Mouse (Mus musculus) stomach, postnatal 0 days (tissue): ENCODE data around the gene Acad10. TPM values are rescaled to one million over a fixed set of nuclear protein-coding genes. Genes with fewer than 3 reads are reported as not detected.
"Not testable (repeated sequence)": the region's sequence is repeated elsewhere in the genome, so short reads cannot be mapped to it uniquely, and the experiment has no call there.

ENCODE experiments used
- ATAC-seq: fragments of 200-750 bp; cut with Nextera tagmentation; 2 replicates; pipeline ENCODE4 v1.8.0; 2017; ENCODE audit not compliant: low FRiP score, low TSS enrichment
- DNase-seq: peaks from one replicate; pipeline ENCODE4 v3.0.0-alpha.2; 2016; ENCODE audit warnings: low spot score
- H3K27ac ChIP-seq: fragments of 300-500 bp; sonication (generic); replicated peaks from 2 replicates; pipeline ENCODE4 v1.5.1; 2014; ENCODE audit warnings: mild to moderate bottlenecking, control low read depth
- H3K27me3 ChIP-seq: fragments of 300-500 bp; sonication (generic); 2 replicates; pipeline ENCODE4 v1.6.1; 2014; ENCODE audit warnings: low read length; ENCODE audit not compliant: control insufficient read depth, insufficient read depth
- H3K36me3 ChIP-seq: fragments of 300-500 bp; sonication (generic); 2 replicates; pipeline ENCODE4 v1.6.1; 2014; ENCODE audit warnings: low read length, mixed read lengths; ENCODE audit not compliant: control insufficient read depth, insufficient read depth
- H3K4me1 ChIP-seq: fragments of 300-500 bp; sonication (generic); replicated peaks from 2 replicates; pipeline ENCODE4 v1.6.1; 2014; ENCODE audit warnings: antibody characterized with exemption; ENCODE audit not compliant: control insufficient read depth, insufficient read depth
- H3K4me2 ChIP-seq: fragments of 300-500 bp; sonication (generic); replicated peaks from 2 replicates; pipeline ENCODE4 v1.6.1; 2014; ENCODE audit warnings: low read depth, mild to moderate bottlenecking, control low read depth, moderate library complexity
- H3K4me3 ChIP-seq: fragments of 300-500 bp; sonication (generic); 2 replicates; pipeline ENCODE4 v1.5.1; 2014; ENCODE audit warnings: low read depth, low read length, control low read depth
- H3K9ac ChIP-seq: fragments of 300-500 bp; sonication (generic); 2 replicates; pipeline ENCODE4 v1.6.1; 2014; ENCODE audit warnings: mild to moderate bottlenecking, low read length, control low read depth, mixed read lengths
- H3K9me3 ChIP-seq: fragments of 300-500 bp; sonication (generic); 2 replicates; pipeline ENCODE4 v1.6.1; 2016; ENCODE audit warnings: low read length; ENCODE audit not compliant: control insufficient read depth
- CTCF ChIP-seq: IDR thresholded peaks from 2 replicates; pipeline ENCODE4 v1.5.1; 2016; ENCODE audit warnings: antibody characterized with exemption, low read depth, mild to moderate bottlenecking, moderate library complexity
- EP300 ChIP-seq: optimal IDR thresholded peaks from 2 replicates; pipeline ENCODE3; 2016; ENCODE audit warnings: antibody characterized with exemption
- WGBS: fragments of 180-500 bp; shearing (Covaris S2); extraction: QIAGEN DNeasy Blood & Tissue Kit; methylation state at CpG from one replicate; pipeline ENCODE4 v1.1.7; 2014; 5-methylcytosine and 5-hydroxymethylcytosine counted together
- polyA plus RNA-seq: library from polyadenylated mRNA; unstranded; fragments of >200 nt; fragmentation: Nextera tagmentation; extraction: Ambion mirVana; gene quantifications from 2 replicates; pipeline ENCODE4 v1.2.1, GENCODE M21; 2015

The Acad10 gene
- polyA plus RNA-seq, 1 experiment from 2014 or later = 3.0 TPM

DNA sequence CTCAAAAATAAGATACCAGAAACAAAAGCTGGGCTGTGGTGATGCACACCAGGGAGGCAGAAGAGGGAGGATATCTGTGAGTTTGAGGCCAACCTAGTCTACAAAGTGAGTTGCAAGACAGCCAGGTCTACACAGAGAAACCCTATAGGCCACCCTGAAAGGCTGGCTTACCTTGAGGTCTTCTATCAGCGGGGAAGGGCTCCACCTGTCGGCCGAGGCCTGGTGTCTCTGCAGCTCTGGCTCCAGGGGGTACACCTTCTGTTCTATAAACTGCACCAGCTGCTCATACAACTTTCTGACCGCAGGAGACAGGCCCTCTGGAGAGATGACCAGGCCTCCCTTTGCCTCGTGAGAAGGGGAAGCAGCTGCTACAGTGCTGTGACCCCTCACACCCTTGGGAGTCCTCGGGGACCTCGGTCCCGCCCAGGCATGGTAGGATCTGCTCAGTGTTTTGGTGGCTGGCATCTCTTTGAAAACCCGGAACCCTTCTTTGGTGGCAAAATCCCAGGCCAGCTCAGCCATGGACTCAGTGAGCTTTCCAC is 29.1 kb downstream of the Acad10 start:
- not testable (repeated sequence) for H3K27ac ChIP-seq, H3K4me1 ChIP-seq, DNase-seq, H3K9me3 ChIP-seq, H3K27me3 ChIP-seq, ATAC-seq, H3K9ac ChIP-seq, H3K4me2 ChIP-seq, H3K36me3 ChIP-seq, H3K4me3 ChIP-seq
- TF ChIP-seq CTCF = peak; percentile 35
- WGBS = 66% methylated on average over 7 of the region's 9 CpGs

DNA sequence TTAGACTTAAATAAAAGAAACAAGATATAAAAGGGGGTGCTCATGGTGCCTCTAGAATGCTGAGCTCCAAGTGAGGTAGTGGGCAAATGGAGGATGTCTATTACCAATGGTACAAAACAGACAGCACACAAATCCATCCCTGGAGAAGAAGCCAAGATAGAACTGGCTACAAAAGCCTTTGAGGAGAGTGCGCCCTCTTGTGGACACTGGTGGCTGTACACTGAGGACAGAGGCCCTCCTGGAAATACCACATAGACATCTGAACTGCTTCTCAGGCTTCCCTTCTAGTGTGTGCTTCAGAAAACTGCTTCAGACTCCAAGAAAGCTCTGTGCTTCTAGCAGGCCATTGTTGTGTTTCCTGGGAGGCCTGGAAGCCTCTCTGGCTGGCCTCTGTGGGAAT is 32.4 kb downstream of the Acad10 start:
- Histone ChIP-seq H3K9me3 (no peaks in the 10 kb centered on the region), H3K4me1 (no peaks in the 10 kb centered on the region), H3K4me3 (no peak overlapping the region), H3K36me3 (no peaks in the 10 kb centered on the region), H3K9ac (no peak overlapping the region), H3K27ac (no peak overlapping the region), H3K27me3 (no peaks in the 10 kb centered on the region), H3K4me2 (no peak overlapping the region)
- 0% methylated on average over 1 of the region's 1 CpGs for WGBS
- DNase-seq (peak; percentile 73), ATAC-seq (no peak)
- peak; percentile 94 for TF ChIP-seq CTCF
- no peak for TF ChIP-seq EP300

- Histone ChIP-seq H3K36me3 (no peaks in the 10 kb centered on the region), H3K9ac (no peak overlapping the region), H3K4me1 (no peaks in the 10 kb centered on the region), H3K4me2 (no peak overlapping the region), H3K4me3 (no peak overlapping the region), H3K9me3 (no peaks in the 10 kb centered on the region), H3K27ac (no peak overlapping the region), H3K27me3 (no peaks in the 10 kb centered on the region)
- ATAC-seq (no peak), DNase-seq (no peak)
- no peak for TF ChIP-seq EP300
- TF ChIP-seq CTCF = no peak
- WGBS = 63% methylated on average over 3 of the region's 3 CpGs
Measured at GRCm38 (mm10) chr5:121623241-121623640, 37.1 kb downstream of the Acad10 start.

DNA sequence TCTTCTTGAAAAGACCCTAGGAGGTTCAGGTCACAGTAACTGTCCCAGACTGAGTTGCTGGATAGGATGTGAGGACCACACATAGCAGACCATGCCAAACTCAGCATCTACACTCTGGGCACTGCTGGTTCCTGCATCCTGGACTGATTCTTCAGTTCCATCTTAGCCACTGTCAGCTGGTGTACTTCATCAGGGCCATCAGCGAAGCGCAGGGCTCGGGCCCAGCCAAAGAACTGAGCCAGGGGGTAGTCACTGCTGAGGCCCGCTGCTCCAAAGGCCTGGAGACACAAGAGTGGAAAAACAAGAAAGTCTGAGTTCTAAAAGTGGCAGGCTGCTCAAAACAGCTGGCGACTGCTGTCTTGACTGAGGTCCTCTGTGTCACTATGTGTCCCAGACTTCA is 39.2 kb downstream of the Acad10 start:
- Histone ChIP-seq H3K27ac (no peak overlapping the region), H3K9ac (no peak overlapping the region), H3K9me3 (no peaks in the 10 kb centered on the region), H3K4me3 (no peak overlapping the region), H3K36me3 (no peaks in the 10 kb centered on the region), H3K4me1 (no peaks in the 10 kb centered on the region), H3K27me3 (no peaks in the 10 kb centered on the region), H3K4me2 (no peak overlapping the region)
- DNase-seq = no peak
- ATAC-seq = no peak
- TF ChIP-seq CTCF (no peak), EP300 (no peak)
- WGBS = 93% methylated on average over 5 of the region's 5 CpGs

DNA sequence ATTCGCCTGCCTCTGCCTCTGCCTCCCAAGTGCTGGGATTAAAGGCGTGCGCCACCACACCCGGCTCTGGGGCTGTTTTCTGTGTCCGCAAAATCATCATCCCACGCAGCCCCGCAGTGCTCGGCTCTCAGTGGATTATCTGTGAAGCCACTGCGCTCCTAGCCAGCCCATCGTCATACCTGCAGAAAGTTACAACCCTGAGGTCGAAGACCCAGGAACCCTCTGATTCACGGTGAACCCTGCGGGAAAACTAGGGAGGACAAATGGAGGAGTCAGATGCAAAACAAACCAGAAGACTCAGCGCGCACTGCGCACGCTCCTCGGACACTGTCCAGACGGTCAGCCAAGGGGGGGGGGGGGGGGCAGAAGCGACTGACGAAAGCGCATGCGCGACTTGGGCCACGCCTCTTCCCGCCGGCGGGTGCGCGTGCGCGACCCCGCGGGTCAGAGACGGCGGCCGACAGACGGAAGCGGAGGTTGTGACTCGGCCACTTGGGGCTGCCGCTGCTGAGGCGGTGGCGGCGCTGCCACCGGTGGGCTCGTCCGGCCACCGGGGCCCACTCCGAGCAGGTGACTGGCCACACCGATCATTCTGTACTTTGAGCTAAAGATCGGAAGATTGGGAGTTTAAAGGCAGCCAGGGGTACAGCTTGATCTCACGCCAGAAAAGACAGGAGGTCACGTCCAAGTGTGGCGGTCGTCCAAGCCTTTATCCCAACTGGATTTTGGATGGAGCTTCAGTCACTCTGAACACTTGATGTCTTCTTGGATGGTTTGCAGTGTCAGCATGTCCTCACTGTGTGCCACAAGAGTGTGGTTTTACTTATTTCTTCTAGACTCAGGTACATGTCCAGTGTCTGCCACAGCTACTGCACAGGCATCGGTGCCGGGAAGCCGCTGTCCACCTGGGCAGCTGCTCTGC is 41.5 kb downstream of the Acad10 start, which contains the start of gene Acad12:
TSS of gene Acad12 (minus strand) at position 347 of the 922 bp plus-strand sequence.
- Histone ChIP-seq H3K4me2 (peak within 1 kb of the TSS; percentile 70), H3K9ac (peak within 1 kb of the TSS; percentile 79), H3K27ac (peak within 1 kb of the TSS; percentile 76), H3K4me1 (no peaks in the 10 kb centered on the region), H3K9me3 (no peaks in the 10 kb centered on the region), H3K4me3 (peak within 1 kb of the TSS; percentile 77), H3K36me3 (no peaks in the 10 kb centered on the region), H3K27me3 (no peaks in the 10 kb centered on the region)
- ATAC-seq (peak; percentile 84), DNase-seq (peak; percentile 94)
- under 1% methylated on average over 47 of the region's 58 CpGs for WGBS
- no peak for TF ChIP-seq EP300
- TF ChIP-seq CTCF = no peak

GRCm38 (mm10) chr5:121614921-121615320 is 45.4 kb downstream of the Acad10 start:
- not testable (repeated sequence) for H3K4me2 ChIP-seq, DNase-seq, H3K9ac ChIP-seq, H3K36me3 ChIP-seq, ATAC-seq, H3K4me1 ChIP-seq, H3K4me3 ChIP-seq, H3K27ac ChIP-seq, H3K27me3 ChIP-seq, H3K9me3 ChIP-seq
- 78% methylated on average over 3 of the region's 3 CpGs for WGBS
